Mouse (Mus musculus): ENCODE results near the gene Tor4a. TPM values are rescaled to one million over a fixed set of nuclear protein-coding genes. Genes with fewer than 3 reads are reported as not detected.

The Tor4a gene
- total RNA-seq, 2 experiments from 2014 or later = 2.0 to 2.2 TPM

DNA sequence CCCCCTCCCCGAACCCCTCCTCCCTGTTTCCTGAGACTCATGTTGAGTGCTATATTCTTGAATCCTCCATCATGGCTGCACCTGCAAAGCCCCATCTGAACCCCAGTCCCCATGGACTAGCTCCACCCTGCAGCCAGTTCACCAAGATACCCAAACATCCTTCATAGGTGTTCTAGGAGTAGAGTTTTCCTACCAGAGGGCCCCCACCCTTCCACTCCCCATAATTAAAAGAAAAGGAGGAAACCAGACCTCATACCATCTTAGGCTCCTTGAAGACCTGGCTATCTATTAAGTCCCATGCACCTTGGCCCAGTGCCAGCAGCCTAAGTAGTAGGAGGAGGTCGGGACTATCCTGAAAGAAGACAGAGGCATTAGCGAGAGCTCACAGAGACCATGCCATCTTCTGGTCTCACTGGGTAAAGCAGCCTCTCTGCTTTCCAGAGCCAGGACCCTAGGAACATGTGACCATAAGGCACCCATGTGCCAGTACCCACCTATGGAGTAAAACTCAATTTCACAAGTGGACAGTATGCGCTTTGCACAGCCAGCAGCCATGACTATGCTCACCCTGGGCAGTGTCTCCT, 7.0 kb upstream of the Tor4a start:
- Histone ChIP-seq H3K4me3 (no peak overlapping the region), H3K27ac (no peak overlapping the region)
- intact Hi-C loops (cut with DNase I) = no loop called here
- no peak for DNase-seq (ENCODE audit: extremely low spot score in 1 of 2, low spot score in 2 of 2)
- peak; percentile 17 for TF ChIP-seq CTCF (IDR thresholded peaks at IDR 0.05)

DNA sequence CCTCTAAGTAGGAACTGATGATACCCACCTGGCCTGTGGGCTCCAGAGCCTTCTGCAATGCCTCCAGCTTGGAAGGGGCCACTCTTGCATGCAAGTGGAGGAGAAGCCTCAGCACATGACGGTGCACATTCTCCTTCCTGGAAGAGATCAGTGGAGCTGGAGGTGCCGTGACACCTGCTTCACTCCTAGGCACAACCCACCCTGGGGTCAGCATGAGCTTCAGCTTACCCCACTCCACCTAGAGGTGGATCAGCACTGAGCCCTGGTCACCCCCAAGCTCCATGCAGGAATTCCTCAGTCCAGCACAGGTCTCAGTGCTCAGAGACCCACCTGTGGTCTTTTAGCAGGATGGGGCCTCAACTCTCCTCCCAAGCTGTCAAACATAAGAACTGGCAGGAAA, 3.9 kb upstream of the Tor4a start:
- H3K4me3 ChIP-seq = no peak overlapping the region
- no peak for TF ChIP-seq CTCF (IDR thresholded peaks at IDR 0.05)
- DNase-seq (ENCODE audit: extremely low spot score in 1 of 2, low spot score in 2 of 2) = no peak
- H3K27ac ChIP-seq = no peak overlapping the region
- intact Hi-C loops (cut with DNase I) = no loop called here

DNA sequence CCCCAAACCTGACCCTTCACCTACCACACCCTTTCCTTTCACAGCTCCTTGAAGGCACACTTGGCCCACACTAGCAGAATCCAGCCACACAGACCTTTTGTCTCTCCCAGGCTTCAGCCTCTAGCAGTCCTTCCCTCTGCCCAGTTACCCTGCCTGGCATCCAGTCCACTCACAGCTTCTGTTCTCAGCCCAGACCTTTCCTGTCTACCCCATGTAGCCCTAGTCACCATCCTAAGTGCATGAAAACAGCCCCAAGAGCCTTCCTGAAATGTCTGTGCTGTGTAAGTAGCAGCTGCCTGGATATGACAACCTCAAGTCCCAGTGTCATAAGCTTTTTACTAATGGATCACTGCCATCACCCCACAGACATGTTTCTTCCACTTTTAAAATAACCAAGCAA, 1.3 kb upstream of the Tor4a start:
- intact Hi-C loops (cut with DNase I) = no loop called here
- no peak overlapping the region for H3K4me3 ChIP-seq

DNA sequence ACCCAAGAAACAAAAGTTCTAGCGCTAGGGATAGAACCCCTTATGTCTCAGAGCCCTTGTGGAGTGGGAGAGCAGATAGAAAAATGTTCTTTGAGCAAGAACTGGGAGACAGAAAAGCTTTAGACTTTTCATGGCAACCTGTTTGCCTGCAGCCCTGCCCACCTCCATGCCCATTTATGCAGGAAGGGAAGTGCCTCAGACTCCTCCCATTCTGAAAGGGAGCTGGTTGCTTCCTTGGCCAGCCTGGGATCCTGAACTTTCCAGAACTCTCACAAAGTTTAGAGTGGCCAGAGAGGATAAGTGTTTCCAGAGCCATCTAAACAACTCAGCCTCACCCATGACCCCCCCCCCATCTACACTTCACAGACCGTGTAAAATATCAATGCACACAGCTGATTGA, 505 bp upstream of the Tor4a start:
- Histone ChIP-seq H3K4me3 (no peak overlapping the region), H3K27ac (peak overlapping the region; percentile 34; the same call in 1 of the 2 replicates)
- no peak for TF ChIP-seq CTCF (IDR thresholded peaks at IDR 0.05)
- DNase-seq (ENCODE audit: extremely low spot score in 1 of 2, low spot score in 2 of 2) = no peak
- intact Hi-C loops (cut with DNase I) = no loop called here

More for the DNA sequence above, 1.3 kb upstream of the Tor4a start:
- DNase-seq (ENCODE audit: extremely low spot score in 1 of 2, low spot score in 2 of 2) = no peak
- H3K27ac ChIP-seq = no peak overlapping the region; the same call in 1 of the 2 replicates
- TF ChIP-seq CTCF (IDR thresholded peaks at IDR 0.05) = no peak

DNA sequence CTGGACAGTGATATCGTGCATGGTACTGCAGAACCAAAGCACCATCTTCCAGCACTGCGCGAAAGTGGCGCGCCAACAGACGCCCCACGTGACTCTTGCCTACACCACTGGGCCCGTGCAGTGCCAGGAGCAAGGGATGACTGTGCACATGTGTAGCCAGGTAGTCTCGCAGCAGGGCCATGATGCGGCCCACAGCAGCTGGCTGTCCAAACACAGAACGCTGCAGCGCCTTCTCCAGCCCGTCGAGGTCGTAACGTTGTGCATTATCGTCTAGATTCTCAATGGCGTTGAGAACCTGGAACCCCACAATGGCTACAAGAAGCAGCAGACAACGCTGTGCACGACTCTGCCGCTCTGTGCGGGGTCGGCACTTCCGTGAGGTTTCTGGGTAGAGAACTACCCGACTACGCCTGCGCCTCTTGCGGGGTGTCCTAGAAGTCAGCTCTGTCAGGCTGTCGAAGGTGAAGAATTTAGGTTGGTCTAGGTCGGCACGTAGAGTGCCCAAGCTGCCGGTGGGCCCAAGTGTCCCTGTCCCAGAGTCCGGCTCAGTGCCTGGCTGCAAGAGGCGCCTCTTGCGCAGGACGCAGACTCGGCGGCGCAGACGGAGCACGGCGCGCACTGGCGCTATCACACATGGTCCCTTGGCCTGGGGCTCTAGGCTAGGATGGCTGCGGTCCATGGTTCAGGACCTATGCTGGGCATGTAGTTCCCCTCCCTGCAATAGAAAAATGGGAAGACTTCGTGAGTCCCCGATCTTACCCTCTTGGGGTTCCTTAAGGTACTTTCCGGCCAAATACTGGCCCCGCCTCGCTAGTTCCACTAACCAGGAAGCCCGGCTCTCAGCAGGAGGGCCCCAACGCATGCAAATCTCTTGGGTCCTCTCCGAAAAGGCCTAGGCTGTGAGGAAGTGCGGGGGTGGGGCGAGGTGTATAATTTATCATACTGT, 1.2 kb downstream of the Tor4a start:
- no peak for TF ChIP-seq CTCF (IDR thresholded peaks at IDR 0.05)

DNA sequence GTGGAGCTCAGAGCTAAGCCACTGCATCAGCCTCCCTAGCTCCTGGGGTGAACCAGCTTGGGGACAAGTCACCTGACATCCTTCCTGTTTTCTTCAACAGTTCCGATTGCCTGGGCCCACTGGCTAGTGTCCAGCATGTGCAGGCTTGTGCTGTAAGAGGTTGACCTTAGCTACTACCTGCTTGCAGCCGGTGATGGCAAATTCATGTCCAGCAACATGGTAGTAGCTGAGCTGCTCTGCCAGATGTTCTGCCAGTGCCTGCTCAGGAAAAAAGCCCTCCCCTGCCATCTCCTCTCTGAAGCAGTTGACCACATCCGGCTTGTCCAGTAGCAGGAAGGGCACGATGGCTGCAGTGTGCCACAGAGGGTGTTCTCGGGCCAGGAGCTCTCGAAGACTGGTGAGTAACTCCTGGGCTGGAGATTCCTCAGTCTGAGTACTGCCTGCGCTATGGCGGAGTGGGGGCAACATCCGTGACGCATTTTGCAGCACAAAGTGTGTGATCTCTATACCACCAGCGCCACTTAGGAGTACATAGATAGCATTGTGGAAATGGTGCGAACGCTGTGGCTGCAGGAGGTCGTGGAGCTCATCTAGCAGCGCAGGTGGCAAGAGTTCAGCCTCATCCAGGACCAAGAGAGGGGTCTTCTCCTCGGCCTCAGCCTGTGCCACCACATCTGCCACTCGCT, 2.1 kb downstream of the Tor4a start:
- Histone ChIP-seq H3K4me3 (no peak overlapping the region), H3K27ac (no peak overlapping the region)
- no peak for TF ChIP-seq CTCF (IDR thresholded peaks at IDR 0.05)
- intact Hi-C loops (cut with DNase I) = loop anchor here (5.0 kb wide), 1 partner anchor 133 kb away; no protein-coding TSS in a partner anchor
- no peak for DNase-seq (ENCODE audit: extremely low spot score in 1 of 2, low spot score in 2 of 2)

More for the DNA sequence above, 1.2 kb downstream of the Tor4a start:
- Histone ChIP-seq H3K4me3 (peak overlapping the region; percentile 27; the same call in 1 of the 2 replicates), H3K27ac (peak overlapping the region; percentile 45)
- intact Hi-C loops (cut with DNase I) = no loop called here
- DNase-seq (ENCODE audit: extremely low spot score in 1 of 2, low spot score in 2 of 2) = no peak

DNA sequence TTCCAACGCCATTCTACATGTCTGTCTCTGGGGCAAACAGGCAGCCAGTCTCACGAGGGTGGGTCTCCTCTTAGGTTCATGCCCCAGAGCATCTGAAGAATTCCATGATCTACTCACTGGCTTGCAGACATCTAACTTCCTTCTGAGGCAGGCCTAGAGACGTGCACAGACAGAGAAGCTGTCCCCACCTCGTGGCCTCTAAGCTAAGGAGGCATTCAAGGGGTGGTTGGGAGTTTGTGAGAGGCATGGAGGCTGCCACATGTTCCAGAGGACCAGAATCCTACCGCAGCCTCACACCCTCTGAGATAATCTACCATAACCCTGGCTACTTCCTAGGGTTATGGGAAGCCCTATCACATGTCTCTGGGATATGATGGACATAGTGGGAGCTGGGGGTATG, 2.7 kb downstream of the Tor4a start:
- Histone ChIP-seq H3K4me3 (no peak overlapping the region), H3K27ac (0 out of 2 replicates have a peak overlapping the region, but pooled peaks have one; percentile 13)
- intact Hi-C loops (cut with DNase I) = loop anchor here (5.0 kb wide), 1 partner anchor 133 kb away; no protein-coding TSS in a partner anchor
- TF ChIP-seq CTCF (IDR thresholded peaks at IDR 0.05) = no peak
- no peak for DNase-seq (ENCODE audit: extremely low spot score in 1 of 2, low spot score in 2 of 2)

DNA sequence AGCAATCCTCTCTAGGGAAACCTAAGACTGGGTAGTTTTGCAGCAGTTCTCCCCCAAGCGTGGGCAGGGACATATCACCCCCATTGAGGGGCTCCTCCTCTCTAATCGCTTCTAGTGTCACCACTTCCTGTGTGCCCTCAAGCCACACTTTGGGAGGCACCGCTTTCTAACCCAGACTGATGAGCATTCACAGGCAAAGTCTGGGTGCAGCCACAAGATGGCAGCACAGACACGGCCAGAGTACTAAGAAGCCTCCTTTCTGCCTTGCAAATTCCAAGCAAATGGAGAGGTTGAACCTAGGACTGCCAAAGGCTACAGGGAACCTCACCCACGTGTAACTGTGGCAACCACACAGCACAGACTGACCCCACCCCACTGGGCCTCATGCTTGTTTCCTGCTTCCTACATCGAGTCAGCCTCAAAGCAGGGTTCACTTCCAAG, 3.3 kb downstream of the Tor4a start:
- peak; percentile 94 for TF ChIP-seq CTCF (IDR thresholded peaks at IDR 0.05)
- Histone ChIP-seq H3K27ac (no peak overlapping the region), H3K4me3 (no peak overlapping the region)
- DNase-seq (ENCODE audit: extremely low spot score in 1 of 2, low spot score in 2 of 2) = peak; percentile 80 to 84
- intact Hi-C loops (cut with DNase I) = loop anchor here (2.0 to 5.0 kb wide), 4 partner anchors 35 to 134 kb away; partner anchors contain the start of genes Tmem203 and Tprn

DNA sequence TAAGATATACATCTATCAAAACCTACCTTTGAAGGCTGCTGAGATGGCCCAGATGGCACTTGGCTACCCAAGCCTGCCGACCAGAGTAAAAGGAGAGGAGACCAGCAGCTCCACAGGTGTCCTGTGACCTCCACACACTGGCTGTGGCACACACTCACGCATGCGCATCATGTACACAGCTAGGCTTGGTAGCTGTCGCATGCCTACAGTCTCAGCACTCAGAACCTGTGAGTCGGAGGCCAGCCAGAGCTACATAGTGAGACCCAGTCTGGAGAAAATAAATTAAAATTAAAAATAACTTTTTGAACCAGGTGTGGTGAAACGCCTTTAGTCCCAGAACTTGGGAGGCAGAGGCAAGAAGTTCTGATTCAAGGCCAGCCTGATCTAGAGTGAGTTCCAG, 8.8 kb downstream of the Tor4a start:
- intact Hi-C loops (cut with DNase I) = no loop called here

DNA sequence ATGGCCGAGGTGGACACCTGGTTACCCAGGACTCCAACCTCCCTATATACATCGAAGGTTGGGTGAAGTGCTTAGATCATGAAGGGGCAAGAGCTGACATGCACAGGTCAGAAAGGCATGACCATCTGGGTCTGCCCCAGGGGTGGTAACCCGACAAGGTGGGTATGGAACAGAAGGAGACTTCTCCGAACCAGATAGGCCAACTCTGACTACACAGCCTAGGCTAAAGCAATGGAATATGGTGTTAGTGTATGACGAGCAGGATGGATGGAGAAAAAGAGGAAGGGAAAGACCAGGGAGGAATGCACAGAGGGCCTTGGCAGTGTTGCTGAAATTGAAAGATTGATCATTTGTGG, 10.1 kb downstream of the Tor4a start:
- Histone ChIP-seq H3K27ac (no peak overlapping the region), H3K4me3 (no peak overlapping the region)
- intact Hi-C loops (cut with DNase I) = loop anchor here (1.0 kb wide), 1 partner anchor 87 kb away; no protein-coding TSS in a partner anchor
- TF ChIP-seq CTCF (IDR thresholded peaks at IDR 0.05) = no peak
- no peak for DNase-seq (ENCODE audit: extremely low spot score in 1 of 2, low spot score in 2 of 2)

More for the DNA sequence above, 8.8 kb downstream of the Tor4a start:
- DNase-seq (ENCODE audit: extremely low spot score in 1 of 2, low spot score in 2 of 2) = no peak
- H3K27ac ChIP-seq = no peak overlapping the region
- TF ChIP-seq CTCF (IDR thresholded peaks at IDR 0.05) = no peak
- no peak overlapping the region for H3K4me3 ChIP-seq
